Mouse (Mus musculus): Measurements from ENCODE around the gene Klri2.

- TF ChIP-seq CTCF (IDR thresholded peaks at IDR 0.05; ENCODE audit: extremely low read depth, insufficient read length, insufficient replicate concordance, low read depth, low read length) (no peak), POLR2A (IDR thresholded peaks at IDR 0.05; ENCODE audit: low read depth, low read length) (no peak)
These were observed 13.0 kb downstream of the Klri2 start for GRCm38 (mm10) chr6:129727237-129727636.

All from small intestine, adult 2 months (tissue).